Mouse (Mus musculus) E14TG2a.4 (cell line): ENCODE results near the gene Fkbp15.

Experiments used
- H3K27me3 ChIP-seq: 2 replicates; pipeline ENCODE4 v1.6.1; 2014; ENCODE audit warnings: low read length, control low read depth; ENCODE audit not compliant: insufficient read depth
- H3K36me3 ChIP-seq: 2 replicates; pipeline ENCODE4 v1.6.1; 2014; ENCODE audit warnings: low read length, control low read depth; ENCODE audit not compliant: insufficient read depth
- H3K4me1 ChIP-seq: replicated peaks from 2 replicates; pipeline ENCODE4 v1.6.1; 2014; ENCODE audit warnings: low read depth, low read length, control low read depth
- H3K4me3 ChIP-seq: replicated peaks from 2 replicates; pipeline ENCODE4 v1.5.1; 2014; ENCODE audit warnings: mild to moderate bottlenecking, low read length
- H3K9me3 ChIP-seq: 2 replicates; pipeline ENCODE4 v1.6.1; 2014; ENCODE audit warnings: low read length, control low read depth
- CTCF ChIP-seq: conservative IDR thresholded peaks from 2 replicates; pipeline ENCODE4 v1.5.1; 2014; ENCODE audit warnings: low read length
- NANOG ChIP-seq: IDR thresholded peaks from 2 replicates; pipeline ENCODE4 v1.6.1; 2014; ENCODE audit warnings: borderline replicate concordance, low read length, mixed read lengths
- POU5F1 ChIP-seq: IDR thresholded peaks from 2 replicates; pipeline ENCODE4 v1.6.1; 2014; ENCODE audit warnings: low read length, borderline replicate concordance

Fkbp15 gene

GRCm38 (mm10) chr4:62254551-62254950 is 105.8 kb downstream of the Fkbp15 start:
- Histone ChIP-seq H3K9me3 (no peaks in the 10 kb centered on the region), H3K27me3 (no peaks in the 10 kb centered on the region), H3K4me1 (peaks cover 35% of the 10 kb centered on the region), H3K4me3 (no peak overlapping the region), H3K36me3 (no peaks in the 10 kb centered on the region)
- TF ChIP-seq POU5F1 = no peak
- no peak for TF ChIP-seq CTCF
- no peak for TF ChIP-seq NANOG

GRCm38 (mm10) chr4:62251776-62252175 is 108.6 kb downstream of the Fkbp15 start:
- Histone ChIP-seq H3K9me3 (no peaks in the 10 kb centered on the region), H3K4me1 (peaks cover 51% of the 10 kb centered on the region), H3K4me3 (no peak overlapping the region), H3K27me3 (no peaks in the 10 kb centered on the region), H3K36me3 (no peaks in the 10 kb centered on the region)
- TF ChIP-seq CTCF (no peak), POU5F1 (no peak), NANOG (no peak)

DNA sequence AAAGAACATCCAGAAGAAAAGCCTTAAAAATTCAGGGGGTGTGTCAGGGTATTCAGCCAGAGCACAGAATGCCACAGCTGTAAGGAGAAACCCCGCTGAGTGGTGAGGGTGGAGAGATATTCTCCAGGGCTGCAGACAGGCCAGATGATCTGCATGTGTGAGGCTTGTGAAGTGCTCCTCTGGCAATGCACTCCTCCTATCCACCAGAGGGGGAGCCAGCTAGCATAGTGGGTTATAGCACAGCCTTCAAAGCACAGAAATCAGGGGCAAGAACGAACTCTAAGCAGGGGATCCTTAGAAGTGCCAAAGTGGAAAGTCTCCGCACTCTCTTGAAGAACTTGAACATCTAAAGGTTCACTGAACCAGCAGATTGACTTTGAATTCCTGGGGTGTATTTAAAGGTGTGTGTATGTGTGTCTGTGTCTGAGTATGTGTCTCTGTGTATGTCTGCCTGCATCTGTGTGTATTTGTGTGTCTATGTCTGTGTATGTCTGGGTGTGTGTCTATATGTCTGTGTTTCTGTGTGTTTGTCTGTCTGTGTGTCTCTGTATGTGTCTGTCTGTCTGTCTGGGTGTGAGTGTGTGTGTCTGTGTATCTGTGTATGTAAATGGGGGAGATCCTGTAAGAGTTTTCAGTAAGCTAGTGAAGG is 109.3 kb downstream of the Fkbp15 start:
- Histone ChIP-seq H3K4me1 (peaks cover 51% of the 10 kb centered on the region), H3K27me3 (no peaks in the 10 kb centered on the region), H3K4me3 (no peak overlapping the region), H3K36me3 (no peaks in the 10 kb centered on the region), H3K9me3 (no peaks in the 10 kb centered on the region)
- TF ChIP-seq CTCF = peak; percentile 75
- TF ChIP-seq NANOG = 0 out of 2 replicates have a peak, but pooled peaks have one; percentile 14
- TF ChIP-seq POU5F1 = no peak
